Mouse (Mus musculus): Measurements from ENCODE around the gene Naxd.
"Not testable (repeated sequence)": the region's sequence is repeated elsewhere in the genome, so short reads cannot be mapped to it uniquely, and the experiment has no call there.

Naxd gene

DNA sequence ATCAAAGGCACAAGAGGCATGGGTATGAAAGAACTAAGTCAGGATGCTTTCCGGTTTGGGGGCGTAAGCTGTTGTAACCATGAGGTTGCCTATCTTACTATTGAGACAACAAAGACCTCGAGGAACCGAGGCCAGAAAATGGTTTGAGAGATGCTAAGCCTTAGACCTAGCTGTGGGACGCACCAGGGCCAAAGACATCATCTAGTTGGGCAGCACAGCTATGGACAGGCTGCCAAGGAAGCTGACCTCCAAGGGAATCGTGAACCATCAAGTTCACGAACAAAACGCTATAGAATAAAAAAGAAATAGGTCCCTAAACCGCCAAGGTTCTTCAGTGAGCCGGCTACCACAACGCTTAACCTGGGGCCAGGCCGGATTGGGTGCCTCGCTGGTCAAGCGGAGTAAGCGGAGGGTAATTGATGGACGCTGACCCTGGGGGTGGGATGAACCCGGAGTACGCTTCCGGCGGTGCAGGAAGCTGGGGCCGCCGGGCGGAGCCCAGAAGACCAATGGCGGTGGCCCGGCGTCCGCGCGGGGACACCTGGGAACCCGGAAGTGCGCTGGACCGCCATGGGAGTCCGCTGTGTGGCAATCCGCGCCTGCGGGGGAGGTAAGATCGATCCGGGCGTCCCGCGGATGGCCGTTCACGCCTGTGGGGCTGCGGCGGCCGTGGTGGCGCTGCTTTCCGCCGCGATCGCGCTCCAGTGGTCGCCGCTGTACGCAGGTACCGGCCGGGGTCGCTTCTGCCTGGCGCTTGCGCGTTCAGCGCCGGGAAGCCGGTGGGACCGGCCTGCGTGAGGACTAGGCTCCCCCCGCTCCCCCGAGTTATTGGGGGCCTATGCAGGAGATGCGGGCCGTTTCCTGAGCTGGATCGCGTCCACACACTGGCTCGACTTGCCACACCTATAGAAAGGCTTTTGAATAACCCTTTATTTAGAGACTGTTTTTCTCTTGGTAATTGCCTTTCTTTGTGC, at the start of gene Naxd:
Naxd (plus strand) TSS at position 490 of the 974 bp plus-strand sequence.
- DNase-seq: peak; percentile 85

DNA sequence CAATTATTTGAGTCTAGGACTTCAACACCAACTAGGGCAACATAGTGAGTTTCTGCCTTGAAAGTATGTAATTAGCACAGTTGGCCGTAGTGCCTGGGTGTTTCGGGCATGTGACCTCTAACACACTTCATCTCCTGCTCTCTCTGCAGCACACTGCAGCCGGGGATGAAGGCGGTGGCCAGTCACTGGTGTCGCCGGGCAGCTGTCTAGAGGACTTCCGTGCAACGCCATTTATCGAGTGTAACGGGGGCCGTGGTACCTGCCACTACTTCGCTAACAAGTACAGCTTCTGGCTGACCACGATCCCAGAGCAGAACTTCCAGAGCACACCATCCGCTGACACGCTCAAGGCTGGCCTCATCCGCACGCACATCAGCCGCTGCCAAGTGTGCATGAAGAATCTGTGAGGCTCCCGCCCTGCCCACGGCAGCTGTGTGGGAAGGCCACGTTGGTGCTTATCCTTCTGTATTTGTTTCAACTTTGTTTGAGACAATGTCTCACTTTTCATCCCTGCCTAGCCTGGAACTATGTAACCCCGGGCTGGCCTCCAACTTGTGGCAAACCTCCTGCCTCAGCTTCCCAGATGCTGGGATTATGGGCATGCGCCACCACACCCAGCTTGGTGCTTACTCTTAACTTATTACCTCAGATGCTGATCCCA, 49.3 kb upstream of the Naxd start:
- no peak for DNase-seq

DNA sequence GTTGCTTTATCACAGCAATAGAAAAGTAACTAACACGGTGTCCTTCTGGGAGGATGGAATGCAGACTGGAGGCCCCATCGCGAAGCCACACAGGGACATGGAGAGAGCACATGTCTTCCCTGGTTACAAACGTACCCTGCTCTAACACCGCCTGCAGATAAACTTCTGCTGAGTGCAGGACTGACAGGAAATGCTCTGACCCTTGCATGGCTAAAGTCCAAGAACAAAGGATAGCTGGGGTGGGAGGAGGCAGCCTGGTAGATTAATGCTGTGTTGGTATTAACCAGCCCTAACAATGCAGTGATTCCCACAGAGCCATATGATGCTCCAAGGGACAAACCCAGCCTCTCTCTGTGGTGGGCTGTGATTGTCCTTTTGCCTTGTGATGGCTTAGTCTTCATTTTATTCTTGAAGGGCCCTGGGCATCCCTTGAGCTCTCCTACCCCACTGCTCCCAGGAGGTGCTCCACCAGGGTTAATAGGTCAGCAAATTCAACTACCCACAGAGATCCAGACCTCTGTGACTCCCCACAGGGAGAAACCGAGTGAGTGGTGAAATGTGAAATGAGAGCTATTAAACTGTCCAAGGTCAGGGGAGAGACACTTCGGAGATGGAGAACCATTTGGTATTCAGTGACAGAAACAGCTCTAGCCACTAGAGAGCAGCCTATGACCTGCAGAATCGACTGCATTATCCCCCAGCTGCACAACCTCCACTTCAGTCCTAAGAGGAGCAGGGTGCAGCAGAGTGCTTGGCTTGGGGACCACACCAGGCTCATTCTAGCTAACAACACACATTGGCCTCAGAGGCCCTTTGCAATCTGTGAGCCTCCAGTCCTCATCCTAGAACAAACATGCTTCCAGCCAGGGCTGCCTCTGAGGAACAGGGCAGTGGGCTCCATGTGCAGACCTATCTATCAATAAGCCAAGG, 46.9 kb upstream of the Naxd start:
- DNase-seq: no peak

DNA sequence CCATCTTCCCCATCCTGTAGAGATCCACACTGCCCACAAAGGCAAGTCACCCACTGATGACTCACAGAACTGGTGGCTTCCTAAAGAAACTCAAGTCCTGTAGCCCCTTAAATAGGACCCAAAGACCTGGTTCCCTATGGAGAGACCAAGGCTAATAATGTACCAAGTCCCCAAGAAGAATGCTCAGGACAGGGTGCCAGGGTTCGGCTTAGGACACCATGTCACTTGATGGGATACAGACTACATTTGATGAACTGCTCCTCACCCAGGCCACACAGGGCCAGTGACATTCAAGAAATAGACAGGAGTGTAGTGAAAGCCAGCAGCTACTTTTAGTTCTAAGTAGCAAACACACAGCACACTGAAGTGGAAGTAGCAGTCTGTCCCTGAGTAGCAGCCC, 45.2 kb upstream of the Naxd start:
- DNase-seq: no peak

DNA sequence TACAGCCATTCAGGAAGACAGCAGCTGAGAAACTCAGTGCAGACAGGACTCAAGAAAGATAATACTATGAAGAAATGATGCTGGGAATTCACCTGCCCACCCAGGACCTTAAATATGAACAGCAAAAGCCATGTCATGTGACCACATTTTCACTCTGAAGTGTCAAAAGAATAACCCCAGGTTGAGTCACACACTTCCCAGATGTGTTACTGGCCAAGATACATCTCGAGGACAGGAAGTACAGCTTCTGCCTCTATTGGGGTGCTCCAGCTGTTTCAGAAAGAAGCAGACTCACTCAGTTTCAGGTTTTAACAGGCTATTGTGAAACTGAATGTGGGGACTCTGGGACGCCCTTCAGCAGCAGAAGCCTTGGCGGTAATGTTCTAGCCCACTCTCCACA, 44.7 kb upstream of the Naxd start:
- no peak for DNase-seq

DNA sequence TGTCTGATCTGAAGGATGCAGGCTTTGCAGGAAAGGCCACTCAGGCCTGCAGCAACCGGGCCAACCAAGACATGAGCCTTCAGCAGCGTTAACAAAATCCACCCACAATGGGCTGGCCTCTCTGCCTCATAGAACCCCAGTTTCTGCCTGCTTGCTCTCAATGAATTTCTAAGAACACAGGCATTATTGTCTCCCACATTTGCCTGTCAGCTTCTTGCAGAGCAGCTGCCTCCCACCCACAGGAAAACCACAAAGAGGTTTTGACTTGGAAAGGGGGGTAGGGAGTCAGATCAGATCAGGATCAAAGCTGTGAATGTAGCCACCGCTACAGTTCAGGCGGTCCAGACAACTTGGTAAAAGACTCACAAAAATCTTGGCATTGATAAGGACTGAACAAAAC, 44.3 kb upstream of the Naxd start:
- no peak for DNase-seq

DNA sequence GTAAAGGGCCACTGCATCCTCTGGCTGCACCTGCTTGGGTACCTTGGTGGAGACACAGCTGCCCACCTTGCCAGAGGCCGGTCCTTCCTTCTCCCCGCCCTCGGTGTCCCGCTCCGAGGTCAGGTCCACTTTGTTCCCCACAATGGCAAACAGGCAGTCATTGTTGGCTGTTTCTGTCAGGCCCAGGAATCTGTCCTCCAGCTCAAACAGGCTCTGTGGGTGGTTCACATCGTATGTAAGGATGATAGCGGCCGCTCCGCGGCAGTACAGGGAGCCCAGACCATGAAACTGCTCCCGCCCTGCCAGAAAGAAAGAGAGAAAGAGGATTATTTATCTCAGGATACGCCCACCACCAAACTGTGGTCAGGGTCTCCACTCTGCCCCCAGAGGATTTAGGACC, 43.1 kb upstream of the Naxd start:
- no peak for DNase-seq

DNA sequence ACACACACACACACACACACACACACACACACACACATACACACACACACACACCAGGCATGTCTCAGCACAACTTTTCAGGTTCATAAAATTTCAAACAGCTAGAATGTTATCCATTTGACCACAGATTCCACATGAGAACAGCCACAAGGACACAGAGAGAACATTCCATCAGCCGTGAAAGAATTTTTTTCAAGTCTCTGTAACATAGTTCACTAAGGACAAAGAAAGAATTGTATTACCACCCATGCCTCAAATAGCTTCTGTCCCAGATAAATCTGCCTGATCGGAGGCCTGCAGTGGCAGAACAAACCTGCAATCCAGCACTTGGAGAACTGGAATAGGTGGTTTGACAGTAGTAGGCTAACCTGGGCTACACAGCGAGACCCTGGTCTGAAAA, 40.0 kb upstream of the Naxd start:
- DNase-seq: no peak

DNA sequence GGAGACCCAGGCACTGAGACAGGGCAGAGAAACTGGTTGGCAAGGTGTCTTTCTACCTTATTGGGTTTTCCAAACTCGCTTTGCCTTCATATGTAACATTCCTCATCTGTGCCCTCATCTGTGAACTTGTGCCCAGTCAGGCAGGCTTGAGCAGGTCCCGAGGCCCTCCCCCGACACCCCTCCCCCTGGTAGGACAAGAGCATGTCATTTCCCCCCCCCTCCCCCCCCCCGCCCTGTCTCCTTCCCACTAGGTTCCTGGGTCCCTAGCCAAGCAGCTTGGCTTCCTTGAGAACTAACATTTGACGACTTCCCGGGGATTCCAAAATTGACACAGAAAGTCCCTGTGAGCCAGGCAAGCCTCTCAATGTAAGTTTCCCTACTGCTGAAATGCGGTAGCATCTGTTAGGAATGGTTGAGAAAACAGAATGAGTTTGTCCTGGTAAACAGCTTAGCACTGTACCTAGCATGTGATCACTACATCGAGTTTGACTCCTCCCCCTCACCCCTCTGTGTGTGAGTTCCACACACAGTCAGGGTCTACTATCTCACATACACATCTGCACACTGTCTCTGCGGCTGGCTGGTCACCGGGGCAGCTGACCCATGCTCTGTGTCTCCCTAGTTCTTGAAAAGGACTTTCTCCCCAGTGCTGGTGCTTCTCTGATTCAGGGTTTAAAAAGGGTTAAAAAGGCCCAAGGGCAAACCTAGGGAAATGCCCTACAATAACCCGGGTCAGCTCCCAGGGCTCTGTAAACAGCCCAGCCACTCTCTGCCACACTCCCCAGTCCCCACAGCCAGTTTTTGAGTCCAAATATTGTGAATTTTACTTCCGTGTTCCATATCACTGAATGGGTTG, 39.1 kb upstream of the Naxd start:
- DNase-seq: no peak

DNA sequence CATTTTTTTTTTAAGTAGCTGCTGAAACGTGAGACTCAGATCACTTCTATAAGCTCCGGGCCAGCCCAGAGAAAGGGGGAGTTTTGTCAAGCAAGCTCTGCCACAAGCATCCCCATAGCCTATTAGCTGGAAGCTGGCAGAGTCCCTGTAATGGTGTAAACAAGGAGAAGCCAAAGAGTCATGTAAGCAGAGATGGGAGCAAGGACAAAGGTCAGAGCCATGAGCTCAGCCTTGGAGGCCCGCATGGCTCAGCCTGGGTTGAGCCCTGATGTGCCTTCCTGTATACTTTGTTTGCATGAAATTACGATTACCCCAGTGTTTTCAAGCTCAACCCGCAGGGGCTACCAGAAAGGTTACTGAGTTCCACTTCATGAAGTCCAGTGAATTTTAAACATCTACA, 38.3 kb upstream of the Naxd start:
- DNase-seq: no peak

DNA sequence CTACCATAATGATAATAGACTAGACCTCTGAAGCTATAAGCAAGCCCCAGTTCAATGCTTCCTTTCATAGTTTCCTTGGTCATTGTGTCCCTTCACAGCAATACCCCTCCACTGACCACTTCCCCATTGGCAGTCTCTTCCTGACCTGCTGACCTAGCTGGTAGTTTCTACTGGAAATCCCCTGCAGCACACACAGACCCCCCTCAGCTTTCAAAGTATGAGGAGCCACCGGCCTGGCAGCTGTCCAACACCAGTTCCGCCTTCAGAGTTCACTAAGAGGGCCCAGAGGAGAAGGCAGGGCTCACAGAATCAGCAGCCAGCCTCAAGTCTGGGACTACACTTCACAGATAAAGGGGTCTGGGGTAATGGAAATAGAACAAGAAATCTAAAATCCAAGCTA, 36.4 kb upstream of the Naxd start:
- DNase-seq: no peak

DNA sequence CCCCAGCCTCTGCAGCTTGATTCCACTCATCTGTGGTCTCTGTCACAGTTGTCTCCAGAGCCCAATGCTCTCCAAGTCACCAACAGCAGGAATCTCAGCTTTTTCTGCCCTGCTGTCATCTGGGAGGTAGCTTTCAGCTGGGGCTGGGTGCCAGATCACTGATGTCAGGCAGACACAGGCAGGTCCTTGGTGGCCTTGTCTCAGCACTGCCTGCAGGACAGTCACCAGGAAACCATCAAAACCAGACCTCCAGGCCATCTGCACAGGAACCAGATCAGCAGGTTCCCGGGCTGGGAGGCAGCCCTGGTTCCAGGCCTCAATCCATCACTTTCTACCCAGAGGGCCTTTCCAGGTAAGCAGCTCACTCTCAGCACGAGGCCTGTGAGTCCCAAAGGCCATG, 35.5 kb upstream of the Naxd start:
- DNase-seq: peak; percentile 38

DNA sequence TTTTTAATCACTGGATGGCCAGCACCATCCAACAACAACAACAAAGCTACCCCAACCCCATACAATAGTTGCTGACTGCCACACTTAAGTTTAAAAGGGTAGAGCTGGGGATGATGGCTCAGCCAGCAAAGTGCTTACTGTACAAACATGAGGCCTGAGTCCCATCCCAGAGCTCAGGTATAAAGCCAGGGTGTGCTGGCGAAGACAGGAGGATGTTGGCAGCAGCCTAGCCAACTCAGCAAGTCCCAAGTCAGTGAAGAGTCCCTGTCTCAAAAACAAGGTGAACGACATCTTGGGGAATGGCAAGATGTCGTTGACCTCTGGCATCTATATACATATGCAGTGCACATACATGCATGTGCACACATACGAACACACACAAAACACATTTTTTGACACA, 34.7 kb upstream of the Naxd start:
- no peak for DNase-seq

DNA sequence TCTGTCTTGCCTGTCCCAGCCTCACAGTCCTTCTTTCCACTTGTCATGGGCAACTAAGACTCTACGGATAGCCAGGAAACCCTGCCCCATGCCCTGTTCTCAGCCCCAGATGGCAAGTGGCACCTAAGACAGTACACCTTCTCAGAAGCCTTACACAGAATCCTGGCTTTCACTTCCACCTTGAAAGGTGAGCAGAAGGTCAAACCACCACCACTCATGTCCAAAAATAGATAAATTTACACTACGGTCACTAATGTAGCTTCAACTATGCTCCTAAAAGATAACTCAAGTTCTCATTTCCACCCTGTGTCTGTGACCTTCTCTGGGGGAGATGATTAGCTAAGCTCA, 33.8 kb upstream of the Naxd start:
- DNase-seq: no peak

DNA sequence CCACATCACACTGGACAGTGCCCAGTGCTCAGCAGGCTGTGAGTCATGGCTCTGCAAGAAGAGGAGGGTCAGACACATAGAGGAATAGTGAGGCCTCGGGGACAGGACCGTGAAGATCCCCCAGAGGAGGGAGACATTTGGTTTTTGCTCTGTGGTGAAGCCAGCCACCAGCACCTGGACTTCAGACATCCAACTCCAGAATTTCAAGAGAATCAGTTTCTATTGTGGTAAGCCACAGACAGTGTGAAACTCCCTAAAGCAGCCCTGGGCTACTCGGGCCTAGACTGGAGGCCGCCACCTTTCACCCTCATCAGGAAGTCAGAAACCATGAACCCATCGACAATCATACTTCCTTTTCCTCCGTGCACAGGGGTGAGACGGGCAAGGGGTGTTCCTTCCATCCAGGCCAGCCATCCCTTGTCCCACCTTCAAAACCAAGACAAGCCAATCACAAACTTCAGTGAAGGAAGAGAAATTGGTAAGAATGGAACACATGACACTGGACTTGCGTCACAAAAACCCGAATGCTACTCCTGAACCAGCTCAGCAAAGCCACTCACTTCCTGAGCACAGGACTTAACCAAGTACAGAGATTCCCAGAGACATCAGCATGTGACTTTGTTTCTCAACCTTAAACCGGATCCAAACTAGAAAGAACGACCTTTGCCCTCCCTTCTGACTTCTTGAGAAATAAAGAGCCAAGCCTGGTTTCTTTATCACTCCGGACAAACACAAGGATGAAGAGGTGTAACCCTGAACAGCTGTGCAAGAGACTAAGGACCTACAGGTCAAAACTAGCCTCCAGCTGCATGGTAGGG, 33.2 kb upstream of the Naxd start:
- DNase-seq: no peak

DNA sequence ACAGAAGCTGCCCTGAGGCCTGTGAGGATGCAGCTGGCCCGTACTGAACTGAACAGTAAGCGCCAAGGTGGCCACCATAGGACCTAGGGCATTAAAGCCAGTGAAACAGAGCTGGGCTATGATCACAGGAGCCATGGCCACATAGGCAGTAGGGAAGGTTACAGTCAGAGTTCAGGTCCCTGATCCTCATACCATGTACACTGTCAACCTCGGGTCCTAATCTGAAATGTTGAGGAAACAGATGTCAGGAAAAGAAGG, 32.7 kb upstream of the Naxd start:
- DNase-seq: no peak

DNA sequence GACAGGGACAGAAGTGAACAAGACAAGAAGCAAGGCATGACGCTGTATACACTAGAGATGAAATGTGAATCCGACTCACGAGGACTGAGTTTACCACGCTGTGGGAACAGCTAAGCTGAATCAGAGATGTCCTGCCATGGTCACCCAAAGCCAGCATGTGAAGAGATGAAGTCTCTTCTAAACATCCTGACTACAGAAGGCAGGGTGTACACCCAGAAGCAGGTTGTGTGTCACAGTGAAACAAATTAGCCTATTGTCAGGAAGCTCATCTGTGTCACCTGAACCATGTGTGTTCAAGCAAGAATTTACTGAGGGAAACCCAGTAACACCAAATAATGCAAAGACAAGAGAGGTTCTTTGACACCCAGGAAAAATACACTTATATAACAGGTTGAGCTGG, 31.7 kb upstream of the Naxd start:
- no peak for DNase-seq

DNA sequence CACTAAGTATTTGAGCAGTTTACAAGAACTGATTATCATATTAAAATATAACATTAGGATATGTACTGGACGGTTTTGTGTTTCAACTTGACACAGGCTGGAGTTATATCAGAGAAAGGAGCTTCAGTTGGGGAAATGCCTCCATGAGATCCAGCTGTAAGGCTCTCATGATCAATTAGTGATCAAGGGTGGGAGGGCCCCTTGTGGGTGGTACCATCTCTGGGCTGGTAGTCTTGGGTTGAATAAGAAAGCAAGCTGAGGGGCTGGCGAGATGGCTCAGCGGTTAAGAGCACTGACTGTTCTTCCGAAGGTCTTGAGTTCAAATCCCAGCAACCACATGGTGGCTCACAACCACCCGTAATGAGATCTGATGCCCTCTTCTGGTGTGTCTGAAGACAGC, 30.8 kb upstream of the Naxd start:
- DNase-seq: not testable (repeated sequence)

DNA sequence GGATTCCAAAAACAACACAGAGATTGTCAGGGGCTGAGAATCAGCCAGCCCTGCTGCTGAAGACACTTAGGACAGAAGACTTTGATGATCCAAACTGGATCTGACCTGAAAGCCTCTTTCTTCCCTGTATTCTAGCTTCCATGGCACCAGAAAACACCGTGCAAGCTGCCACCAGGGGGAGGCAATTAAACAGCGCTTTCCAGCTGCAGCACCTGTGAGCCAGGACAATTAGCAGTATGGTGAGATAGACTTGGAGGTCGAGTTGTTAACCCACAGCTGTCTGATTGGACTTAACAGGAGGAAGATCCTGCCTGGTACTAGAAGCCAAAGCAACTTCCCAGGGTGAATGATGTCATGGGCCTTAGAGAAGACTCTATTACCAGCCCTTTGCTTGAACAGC, 28.2 kb upstream of the Naxd start:
- no peak for DNase-seq

DNA sequence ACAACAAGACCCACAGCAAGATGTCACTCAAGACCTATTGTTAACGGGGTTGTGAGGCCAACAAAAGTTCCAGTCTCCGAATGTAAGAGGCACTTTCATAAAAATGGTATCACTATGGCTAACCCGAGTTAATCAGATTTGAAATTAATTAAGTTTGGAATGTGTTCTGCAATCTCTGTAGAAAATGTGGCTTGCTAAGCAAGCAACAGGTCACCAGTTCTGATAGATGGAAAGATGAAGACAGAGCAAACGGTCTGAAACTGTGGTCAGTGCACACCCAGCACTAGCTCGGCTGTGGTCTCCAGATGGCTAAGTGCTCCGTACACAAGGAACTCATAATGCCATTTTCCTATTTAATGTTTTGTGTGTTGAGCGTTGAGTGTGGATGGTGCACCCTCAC, 26.6 kb upstream of the Naxd start:
- DNase-seq: no peak

DNA sequence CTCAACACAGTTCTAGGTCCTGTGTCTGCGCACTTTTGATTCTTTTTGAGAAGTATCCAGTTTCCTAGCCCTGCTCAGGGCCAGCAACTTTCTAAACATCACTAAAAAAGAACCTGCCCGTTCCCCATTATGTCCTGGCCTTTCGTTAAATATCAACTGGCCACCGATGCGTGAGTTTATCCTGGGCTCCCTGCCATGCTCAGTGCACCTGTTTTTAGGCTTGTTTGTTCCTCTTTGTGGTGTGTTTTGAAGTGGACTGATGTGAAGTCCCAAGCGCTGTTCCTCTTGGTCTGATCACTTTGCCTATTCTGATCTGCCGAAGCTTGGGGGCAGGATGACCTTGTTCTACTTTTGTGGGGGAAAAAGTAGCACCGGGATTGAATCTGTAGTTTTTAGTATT, 26.0 kb upstream of the Naxd start:
- DNase-seq: no peak

DNA sequence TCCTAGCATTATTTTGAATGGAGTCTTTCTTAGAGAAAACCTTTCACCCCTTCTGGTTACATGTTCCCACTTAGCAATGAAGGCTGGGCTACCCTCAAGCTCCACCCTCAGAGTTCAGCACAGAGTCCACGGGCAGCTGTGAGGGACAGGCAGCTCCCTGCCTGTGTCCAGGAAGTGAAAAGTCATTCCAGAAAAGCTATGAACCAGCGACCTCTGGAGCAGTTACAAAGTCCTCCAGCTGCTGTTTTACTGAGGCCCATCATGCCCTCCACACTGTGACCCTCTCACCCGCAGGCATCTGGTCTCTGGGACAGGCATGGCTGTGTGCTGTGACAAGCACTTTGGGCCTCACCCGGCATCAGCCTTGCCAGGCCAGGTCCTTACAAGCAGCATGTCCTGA, 24.2 kb upstream of the Naxd start:
- no peak for DNase-seq
